Mouse (Mus musculus): ENCODE measurements around the gene Mdm2.
"Not testable (repeated sequence)": the region's sequence is repeated elsewhere in the genome, so short reads cannot be mapped to it uniquely, and the experiment has no call there.

Mdm2 gene

DNA sequence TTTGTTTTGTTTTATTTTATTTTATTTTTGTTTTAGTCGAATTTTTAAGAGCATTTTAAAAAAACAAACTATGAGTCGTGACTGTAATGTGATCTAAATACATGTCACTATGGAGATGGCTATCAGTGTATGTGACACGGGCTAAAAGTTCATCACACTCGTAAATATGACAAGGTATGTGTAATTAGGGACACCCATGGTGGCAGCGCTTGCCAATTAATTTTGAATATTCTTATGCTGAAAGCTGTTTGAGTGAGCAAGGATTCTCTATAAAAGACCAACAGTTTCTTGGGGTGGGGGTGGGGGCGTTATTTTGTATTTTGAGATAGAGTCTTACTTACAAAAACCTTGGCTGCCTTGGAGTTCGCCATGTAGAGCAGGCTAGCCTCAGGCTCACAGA is 15.1 kb upstream of the Mdm2 start:
- in situ Hi-C loops (cut with MboI; ENCODE audit: low pct_unique_long_range_greater_than_20kb in 1 of 2, low sequenced_read_pairs in 2 of 2, unreplicated experiment in 1 of 2): loop anchor here in 1 of 2 experiments (25.0 kb wide), 1 partner anchor 312 kb away; no protein-coding TSS in a partner anchor

DNA sequence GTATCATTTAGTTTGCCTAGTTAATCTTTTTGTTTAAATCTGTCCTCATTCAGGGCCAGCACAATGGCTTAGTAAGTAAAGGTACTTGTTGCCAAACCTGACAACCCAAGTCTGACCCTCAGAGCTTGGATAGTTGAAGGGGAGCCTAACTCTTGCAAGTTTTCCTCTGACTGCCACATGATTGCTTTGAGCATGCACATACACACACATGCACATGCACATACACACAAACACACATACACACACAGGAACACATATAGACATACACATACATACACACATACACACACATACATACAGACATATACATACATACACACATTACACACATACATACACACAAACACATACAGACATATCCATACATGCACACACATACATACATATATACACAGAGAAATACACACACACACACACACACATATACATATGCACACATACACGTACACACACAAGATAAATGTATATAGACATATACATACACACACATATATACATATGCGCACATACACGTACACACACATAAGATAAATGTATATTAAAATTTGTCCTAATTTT is 14.3 kb upstream of the Mdm2 start:
- in situ Hi-C loops (cut with MboI; ENCODE audit: low pct_unique_long_range_greater_than_20kb in 1 of 2, low sequenced_read_pairs in 2 of 2, unreplicated experiment in 1 of 2): loop anchor here in 1 of 2 experiments (25.0 kb wide), 1 partner anchor 312 kb away; no protein-coding TSS in a partner anchor

DNA sequence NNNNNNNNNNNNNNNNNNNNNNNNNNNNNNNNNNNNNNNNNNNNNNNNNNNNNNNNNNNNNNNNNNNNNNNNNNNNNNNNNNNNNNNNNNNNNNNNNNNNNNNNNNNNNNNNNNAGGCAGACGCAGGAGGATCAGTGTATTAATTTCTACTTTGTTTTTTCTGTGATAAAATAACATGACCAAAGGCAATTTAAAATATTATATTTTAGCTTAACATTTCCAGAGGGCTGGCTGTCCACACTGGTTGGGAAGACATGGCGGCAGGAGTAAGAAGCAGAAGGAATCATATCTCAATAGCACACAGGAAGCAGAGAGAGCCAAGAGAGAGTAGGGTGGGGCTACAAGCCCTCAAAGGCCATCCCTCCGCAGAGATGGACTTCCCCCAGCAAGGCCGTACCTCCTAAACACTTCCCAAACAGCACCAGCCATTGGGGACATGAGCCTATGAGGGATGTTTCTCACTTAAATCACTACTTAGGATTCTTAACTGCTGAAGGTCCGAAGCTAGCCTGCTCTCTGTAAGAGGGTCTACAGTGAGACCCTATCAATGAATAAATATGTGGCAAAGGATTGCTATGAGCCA is 13.7 kb upstream of the Mdm2 start:
- in situ Hi-C loops (cut with MboI; ENCODE audit: low pct_unique_long_range_greater_than_20kb in 1 of 2, low sequenced_read_pairs in 2 of 2, unreplicated experiment in 1 of 2): no loop called here

DNA sequence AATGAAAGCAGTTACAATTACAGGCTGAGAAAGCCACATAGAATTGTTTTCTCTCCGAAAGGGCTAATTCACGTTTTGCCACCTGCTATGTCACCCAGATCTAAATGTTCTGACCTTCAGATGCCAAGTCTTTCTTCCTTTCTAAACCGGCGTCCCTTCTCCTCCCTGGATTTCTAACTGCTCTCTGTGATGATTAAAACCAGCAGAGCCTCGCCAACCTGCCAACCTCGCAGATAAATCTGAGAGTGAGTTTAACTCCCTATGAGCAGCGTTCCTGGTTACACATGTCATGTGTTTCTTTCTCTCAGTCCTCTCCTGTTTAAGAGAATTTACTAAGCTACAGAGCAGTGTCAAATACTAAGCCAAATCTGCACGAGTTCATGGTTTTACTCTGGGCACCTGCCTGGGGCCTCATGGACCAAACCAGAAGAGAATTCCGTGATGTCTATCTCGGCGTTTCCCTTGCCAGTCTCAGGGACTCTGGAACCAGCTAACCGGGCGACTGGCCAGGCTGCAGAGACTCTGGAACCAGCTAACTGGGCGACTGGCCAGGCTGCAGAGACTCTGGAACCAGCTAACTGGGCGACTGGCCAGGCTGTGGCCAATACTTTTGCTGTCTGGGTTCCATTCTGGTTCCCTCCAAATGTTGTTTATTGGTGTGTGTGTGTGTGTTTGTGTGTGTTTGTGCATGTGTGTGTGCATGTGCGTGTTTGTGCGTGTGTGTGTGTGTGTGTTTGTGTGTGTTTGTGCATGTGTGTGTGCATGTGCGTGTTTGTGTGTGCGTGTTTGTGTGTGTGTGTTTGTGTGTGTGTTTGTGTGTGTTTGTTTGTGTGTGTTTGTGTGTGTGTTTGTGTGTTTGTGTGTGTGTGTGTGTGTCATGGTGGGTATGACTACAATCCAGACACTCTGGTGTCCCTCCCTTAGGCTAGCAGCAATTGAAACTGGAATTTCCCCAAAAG is 7.9 kb upstream of the Mdm2 start:
- in situ Hi-C loops (cut with MboI; ENCODE audit: low pct_unique_long_range_greater_than_20kb in 1 of 2, low sequenced_read_pairs in 2 of 2, unreplicated experiment in 1 of 2): no loop called here

DNA sequence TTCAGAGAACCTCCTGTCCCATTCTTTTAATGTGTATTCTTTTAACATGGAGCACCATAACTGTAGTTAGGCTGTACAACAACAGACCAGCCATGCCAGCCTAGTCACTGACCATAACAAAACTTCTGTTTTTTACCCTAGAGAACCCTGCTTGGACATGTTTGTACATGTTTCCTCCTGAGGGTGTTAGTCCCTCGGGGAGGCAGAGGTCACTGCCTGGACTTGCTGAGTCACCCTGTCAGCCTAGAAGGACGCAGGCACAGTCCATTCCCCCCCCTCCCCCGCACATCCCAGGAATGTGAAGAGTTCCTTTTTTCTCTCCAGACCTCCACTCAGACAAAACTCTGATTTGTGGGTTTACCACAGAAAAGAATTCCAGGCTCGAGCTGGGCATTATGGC is 7.0 kb upstream of the Mdm2 start:
- in situ Hi-C loops (cut with MboI; ENCODE audit: low pct_unique_long_range_greater_than_20kb in 1 of 2, low sequenced_read_pairs in 2 of 2, unreplicated experiment in 1 of 2): no loop called here

DNA sequence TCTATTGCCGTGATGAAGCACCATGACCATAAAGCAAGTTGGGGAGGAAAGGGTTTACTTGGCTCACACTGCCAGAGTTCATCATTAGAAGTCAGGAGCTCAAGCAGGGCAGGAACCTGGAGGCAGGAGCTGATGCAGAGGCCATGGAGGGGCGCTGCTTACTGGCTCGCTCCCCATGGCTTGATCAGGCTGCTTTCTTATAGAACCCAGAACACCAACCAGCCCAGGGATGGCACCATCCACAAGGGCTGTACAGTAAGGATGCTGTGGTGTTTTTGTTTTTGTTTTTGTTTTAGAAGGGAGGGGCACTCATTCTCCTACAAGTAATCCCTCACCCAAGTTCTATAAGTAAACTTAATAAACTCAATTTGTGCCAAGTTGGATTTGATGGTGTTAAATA is 6.1 kb upstream of the Mdm2 start:
- in situ Hi-C loops (cut with MboI; ENCODE audit: low pct_unique_long_range_greater_than_20kb in 1 of 2, low sequenced_read_pairs in 2 of 2, unreplicated experiment in 1 of 2): no loop called here

DNA sequence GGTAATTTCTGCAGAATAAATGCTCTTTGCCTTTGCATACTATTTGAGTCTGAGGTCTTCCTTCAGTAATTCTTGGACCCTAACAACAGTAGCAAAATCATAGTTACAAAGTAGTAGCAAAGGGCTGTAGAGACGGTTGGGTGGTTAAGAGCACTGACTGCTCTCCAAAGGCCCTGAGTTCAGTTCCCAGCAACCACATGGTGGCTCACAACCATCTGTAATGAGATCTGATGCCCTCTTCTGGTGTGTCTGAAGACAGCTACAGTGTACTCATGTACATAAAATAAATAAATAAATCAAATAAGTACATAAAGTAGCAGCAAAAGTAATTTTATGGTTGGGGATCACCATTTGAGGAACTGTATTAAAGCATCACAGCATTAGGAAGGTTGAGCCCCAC is 5.1 kb upstream of the Mdm2 start:
- in situ Hi-C loops (cut with MboI; ENCODE audit: low pct_unique_long_range_greater_than_20kb in 1 of 2, low sequenced_read_pairs in 2 of 2, unreplicated experiment in 1 of 2): not testable (repeated sequence)

DNA sequence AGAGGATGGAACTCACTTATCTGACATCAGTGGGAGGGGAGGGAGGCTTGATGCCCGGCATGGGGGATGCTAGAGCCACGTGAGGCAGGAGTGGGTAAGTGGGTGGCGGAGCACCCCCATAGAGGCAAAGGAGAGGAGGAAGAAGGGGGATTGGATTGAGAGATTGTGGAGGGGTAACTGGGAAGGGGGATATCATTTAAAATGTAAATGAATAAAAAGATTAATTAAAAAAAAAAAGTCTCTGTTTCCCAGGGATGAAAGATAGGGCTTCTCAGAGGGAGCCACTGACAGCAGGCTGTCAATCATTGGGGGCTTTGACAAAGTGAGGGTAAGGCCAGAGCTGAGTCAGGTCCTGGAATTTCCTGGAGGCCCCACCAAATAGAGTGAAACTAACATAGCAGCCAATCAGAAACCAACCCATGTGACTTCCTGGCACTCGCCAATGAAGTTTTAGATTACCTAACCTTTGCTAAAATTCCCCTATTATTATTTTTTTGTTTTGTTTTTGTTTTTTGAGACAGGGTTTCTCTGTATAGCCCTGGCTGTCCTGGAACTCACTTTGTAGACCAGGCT is 4.5 kb upstream of the Mdm2 start:
- in situ Hi-C loops (cut with MboI; ENCODE audit: low pct_unique_long_range_greater_than_20kb in 1 of 2, low sequenced_read_pairs in 2 of 2, unreplicated experiment in 1 of 2): no loop called here

DNA sequence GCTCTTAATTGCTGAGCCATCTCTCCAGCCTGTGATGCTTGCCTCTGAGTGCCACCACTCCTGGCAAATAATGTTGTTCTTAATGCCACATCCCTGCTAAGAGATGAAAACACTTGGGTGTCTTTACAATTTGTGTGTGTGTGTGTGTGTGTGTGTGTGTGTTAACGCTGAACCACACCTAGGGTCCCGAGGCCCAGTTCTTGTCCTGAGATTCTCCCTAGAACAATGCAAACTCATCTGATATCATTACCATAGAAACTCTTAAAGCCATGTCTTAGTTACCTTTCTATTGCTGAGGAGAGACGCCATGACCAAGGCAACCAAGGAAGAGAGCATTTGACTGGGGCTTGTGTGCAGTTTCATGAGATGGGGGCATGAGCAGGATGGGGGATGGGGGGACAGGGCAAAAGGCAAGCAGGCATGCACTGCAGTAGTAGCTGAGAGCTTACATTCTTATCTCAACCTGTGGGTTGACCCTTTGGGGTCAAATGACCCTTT is 3.5 kb upstream of the Mdm2 start:
- in situ Hi-C loops (cut with MboI; ENCODE audit: low pct_unique_long_range_greater_than_20kb in 1 of 2, low sequenced_read_pairs in 2 of 2, unreplicated experiment in 1 of 2): no loop called here

DNA sequence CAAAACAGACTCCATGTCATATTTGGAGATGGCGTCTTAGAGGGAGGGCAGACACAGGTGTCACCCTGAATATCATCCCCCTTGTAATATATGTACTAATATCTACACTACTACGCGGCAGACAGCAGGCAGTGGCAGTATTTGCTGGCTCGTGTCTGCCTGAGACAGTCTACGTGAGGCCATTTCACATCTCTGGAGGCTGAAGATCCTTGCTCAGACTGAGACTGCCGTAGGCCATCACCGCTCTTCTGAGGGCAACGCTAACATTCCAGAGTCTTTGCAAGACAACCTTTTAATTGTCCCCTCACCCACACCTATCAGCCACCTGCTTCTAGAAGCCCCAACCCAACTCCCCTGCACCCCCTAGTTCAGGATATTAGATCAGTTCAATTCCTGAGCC is 2.9 kb upstream of the Mdm2 start:
- in situ Hi-C loops (cut with MboI; ENCODE audit: low pct_unique_long_range_greater_than_20kb in 1 of 2, low sequenced_read_pairs in 2 of 2, unreplicated experiment in 1 of 2): no loop called here

DNA sequence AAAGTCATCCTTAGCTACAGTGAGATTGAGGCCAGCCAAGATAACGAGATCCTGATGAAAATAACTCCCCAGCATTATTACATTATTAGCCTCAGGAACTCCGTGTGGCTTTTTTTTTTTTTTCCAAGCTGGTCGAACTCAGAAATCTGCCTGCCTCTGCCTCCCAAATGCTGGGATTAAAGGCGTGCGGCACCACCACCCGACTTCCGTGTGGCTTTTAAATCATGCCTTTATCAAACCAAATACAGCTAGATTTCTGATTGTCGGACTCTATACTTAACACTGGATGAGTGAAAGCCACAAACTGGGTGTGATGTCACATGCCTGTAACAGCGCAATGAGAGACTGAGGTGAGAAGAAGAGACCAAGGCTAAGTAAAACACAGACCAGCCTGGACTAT is 2.3 kb upstream of the Mdm2 start:
- in situ Hi-C loops (cut with MboI; ENCODE audit: low pct_unique_long_range_greater_than_20kb in 1 of 2, low sequenced_read_pairs in 2 of 2, unreplicated experiment in 1 of 2): no loop called here

DNA sequence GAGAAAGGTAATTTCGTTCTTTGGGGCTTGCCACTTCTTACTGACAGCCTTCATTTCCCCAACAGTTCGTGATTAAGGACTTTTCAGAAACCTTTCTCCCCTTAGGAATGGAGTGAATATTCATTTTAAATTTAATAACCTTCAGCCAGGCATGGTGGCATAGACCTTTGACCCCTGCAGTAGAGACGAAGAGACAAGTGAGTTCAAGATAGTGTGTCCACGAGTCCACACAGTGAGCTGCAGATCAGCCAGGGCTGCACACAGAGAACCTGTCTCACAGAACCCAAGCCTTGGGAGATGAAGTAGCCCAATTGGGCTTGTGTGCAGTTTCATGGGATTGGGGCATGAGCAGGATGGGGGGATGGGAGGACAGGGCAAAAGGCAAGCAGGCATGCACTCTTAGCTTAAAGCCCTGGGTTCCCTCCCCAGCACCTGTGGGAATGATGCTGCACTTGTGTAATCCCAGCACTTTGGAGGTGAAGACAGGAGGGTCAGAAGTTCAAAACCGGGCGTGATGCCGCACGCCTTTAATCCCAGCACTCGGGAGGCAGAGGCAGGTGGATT is 1.7 kb upstream of the Mdm2 start:
- in situ Hi-C loops (cut with MboI; ENCODE audit: low pct_unique_long_range_greater_than_20kb in 1 of 2, low sequenced_read_pairs in 2 of 2, unreplicated experiment in 1 of 2): no loop called here

DNA sequence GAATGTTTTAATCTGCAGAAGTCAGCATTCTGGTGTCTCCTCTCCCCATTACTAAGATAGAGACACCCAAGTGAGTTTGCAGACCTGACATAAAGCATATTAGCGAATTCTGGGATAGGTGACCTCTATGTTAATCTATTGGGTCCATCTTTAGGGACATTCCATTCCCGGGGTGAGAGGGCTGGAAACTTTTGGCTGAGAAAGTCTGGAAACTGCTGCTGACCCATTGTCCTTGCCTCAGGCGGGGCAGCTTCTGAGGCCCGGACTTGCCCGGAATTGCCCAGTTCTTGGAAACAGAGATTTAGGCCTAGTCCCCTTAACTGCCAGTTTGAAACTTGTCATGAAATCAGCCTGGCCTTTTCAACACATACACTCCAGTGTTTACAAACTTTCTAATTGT is 850 bp upstream of the Mdm2 start:
- in situ Hi-C loops (cut with MboI; ENCODE audit: low pct_unique_long_range_greater_than_20kb in 1 of 2, low sequenced_read_pairs in 2 of 2, unreplicated experiment in 1 of 2): no loop called here

DNA sequence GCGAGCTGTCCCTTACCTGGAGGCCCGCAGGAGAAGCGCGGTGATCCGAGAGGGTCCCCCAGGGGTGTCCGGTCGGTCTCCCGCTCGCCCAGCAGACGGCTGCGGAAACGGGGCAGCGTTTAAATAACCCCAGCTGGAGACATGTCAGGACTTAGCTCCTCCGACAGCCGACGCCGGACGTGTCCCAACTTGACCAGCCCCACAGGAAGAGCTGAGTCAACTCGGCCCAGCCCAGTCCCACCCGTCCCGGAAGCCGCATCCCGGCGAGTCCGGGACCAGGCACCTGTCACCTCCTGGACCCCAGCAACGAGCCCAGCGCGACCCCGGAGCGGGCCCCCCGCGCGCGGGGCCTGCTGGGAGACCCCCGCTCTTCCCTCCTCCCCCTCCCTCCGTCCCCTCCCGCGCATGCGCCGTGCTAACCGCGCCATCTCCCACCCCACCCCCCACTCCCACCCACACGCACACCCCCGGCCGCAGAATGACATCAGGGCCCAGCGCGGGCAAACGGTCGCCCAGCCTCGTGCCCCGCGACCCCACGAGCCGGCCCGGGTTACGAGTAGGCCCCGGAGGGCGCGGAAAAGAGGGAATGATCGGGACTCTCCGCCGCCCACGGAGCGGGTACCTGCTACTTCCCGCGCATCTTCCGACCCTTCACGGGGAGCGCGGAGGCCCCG is 491 bp downstream of the Mdm2 start:
- in situ Hi-C loops (cut with MboI; ENCODE audit: low pct_unique_long_range_greater_than_20kb in 1 of 2, low sequenced_read_pairs in 2 of 2, unreplicated experiment in 1 of 2): no loop called here

DNA sequence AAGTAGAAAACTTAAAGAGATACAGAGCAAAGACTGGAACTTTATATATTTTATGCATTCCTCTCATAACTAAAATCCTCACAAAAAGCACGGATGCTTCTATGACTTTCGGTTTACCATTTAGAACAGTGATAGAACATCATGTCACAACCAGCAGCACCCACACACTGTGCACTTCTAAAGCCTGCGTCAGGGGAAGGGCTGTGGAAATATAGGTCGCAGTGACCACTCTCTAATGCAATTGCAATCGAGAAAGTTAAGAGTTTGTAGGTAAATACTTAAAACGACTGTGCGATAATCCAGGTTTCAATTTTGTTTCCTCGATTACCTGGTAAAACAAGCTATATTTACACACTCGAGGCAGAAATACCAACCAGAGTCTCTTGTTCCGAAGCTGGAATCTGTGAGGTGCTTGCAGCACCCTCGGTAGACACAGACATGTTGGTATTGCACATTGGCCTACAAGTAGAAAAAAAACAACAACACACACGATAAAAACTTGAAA is 1.2 kb downstream of the Mdm2 start:
- in situ Hi-C loops (cut with MboI; ENCODE audit: low pct_unique_long_range_greater_than_20kb in 1 of 2, low sequenced_read_pairs in 2 of 2, unreplicated experiment in 1 of 2): no loop called here

DNA sequence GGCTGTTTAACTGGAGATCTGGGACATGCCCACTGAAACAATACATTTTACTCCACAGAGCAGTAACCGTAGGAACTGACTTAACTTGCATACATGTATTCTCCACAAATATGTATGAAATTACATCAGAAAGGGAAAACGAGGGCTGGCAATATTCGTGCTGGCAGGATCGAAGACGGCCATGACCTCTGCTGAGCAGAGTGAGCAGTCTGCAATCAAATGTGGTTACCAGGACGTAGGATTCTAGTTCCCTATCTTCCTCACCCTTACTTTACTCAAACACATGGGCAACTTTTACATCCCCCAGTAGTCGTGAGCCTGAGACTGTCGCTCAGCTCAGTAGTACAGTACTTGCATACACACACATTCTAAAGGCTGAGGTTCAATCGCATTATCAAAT is 1.7 kb downstream of the Mdm2 start:
- in situ Hi-C loops (cut with MboI; ENCODE audit: low pct_unique_long_range_greater_than_20kb in 1 of 2, low sequenced_read_pairs in 2 of 2, unreplicated experiment in 1 of 2): no loop called here

DNA sequence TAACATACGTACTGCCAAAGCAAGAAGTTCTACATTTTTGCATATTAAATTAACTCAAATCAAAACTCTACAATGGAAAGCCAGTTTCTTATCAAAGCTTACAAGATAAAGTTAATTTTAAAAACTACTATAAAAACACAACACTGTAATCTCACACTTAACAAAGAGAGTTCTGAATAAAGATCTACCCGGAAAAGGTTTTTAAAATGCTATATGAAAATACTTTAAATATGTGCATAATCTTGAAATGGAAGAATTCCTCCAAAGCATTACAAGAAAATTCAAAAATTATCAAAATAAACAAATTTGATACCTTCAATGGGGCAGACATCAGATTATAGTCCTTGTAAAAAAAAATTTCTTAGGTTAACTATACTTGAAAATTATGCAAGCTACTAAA is 2.2 kb downstream of the Mdm2 start:
- in situ Hi-C loops (cut with MboI; ENCODE audit: low pct_unique_long_range_greater_than_20kb in 1 of 2, low sequenced_read_pairs in 2 of 2, unreplicated experiment in 1 of 2): no loop called here

DNA sequence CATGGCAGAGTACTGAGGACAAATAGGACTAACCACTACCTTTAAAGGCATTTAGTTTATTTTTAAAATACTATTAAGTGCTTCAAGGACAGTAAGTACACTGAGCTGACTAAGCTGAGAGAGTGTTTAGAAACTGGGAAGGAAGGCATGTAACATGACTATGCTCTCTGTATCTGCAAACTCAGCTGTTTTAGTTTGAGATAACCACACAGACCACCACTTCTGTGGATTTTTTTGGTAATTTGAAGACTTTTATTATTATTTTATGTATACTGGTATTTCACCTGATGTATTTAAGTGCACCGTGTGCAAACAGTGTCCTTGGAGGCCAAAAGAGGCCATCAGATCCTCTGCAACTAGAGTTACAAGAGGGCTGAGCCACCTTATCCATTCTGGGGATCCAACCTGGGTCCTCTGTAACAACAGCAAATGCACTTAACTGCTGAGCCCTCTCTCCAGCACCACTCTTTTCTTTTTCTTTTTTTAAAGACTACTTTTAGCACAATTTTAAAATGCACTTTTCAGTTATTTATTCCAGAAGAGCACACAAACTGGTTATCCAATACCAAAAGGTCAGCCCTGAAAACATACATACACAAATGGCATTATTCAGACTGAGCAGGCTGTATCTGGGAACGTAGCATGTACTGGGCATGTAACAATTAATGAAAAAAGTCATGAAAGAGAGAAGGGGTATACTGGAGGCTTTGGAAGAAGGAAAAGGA is 3.3 kb downstream of the Mdm2 start:
- in situ Hi-C loops (cut with MboI; ENCODE audit: low pct_unique_long_range_greater_than_20kb in 1 of 2, low sequenced_read_pairs in 2 of 2, unreplicated experiment in 1 of 2): no loop called here
